In genomic region chr8:126667086-126667720, GRCm38 (mm10) we compare ENCODE assay signal across 8 mouse cellular contexts.
A peak's percentile ranks its signal among the peaks of the same experiment; 100 is the strongest.
DNase-seq lines count a peak whose midpoint lies in the region; ATAC-seq and TF ChIP-seq lines count a peak whose summit lies in the region.

No protein-coding gene starts in this region.

- no peak for TF ChIP-seq POLR2A in bone marrow macrophage, adult 2 months (IDR thresholded peaks at IDR 0.05; ENCODE audit: borderline replicate concordance, low read depth, low read length)

- H3K36me3 ChIP-seq in forebrain, embryonic 13.5 days (ENCODE audit: poor library complexity, severe bottlenecking), result no peaks in the 10 kb centered on the region
- H3K36me3 ChIP-seq in limb, embryonic 15.5 days, result no peaks in the 10 kb centered on the region
- H3K36me3 ChIP-seq in stomach, embryonic 15.5 days, result no peaks in the 10 kb centered on the region

- H3K9me3 ChIP-seq in forebrain, embryonic 13.5 days (replicated peaks), result no peaks in the 10 kb centered on the region
- no peaks in the 10 kb centered on the region for H3K9me3 ChIP-seq in limb, embryonic 15.5 days
- H3K9me3 ChIP-seq in stomach, embryonic 15.5 days, result no peaks in the 10 kb centered on the region

- peak overlapping the region; percentile 53 for H3K4me2 ChIP-seq in forebrain, embryonic 13.5 days
- H3K4me2 ChIP-seq in limb, embryonic 15.5 days, result peak overlapping the region; percentile 26
- H3K4me2 ChIP-seq in stomach, embryonic 15.5 days, result peak overlapping the region; percentile 47

- peak; percentile 22 for ATAC-seq in forebrain, embryonic 13.5 days
- no peak; the same call in 1 of the 2 replicates for ATAC-seq in limb, embryonic 15.5 days (ENCODE audit: insufficient number of reproducible peaks, low FRiP score, low TSS enrichment, low read depth)
- no peak; the same call in 1 of the 2 replicates for ATAC-seq in stomach, embryonic 15.5 days (ENCODE audit: insufficient read depth, low FRiP score, low read depth)

- 30% methylated on average over 12 of the region's 12 CpGs for WGBS in forebrain, embryonic 13.5 days
- 20% methylated on average over 12 of the region's 12 CpGs for WGBS in limb, embryonic 15.5 days
- WGBS in stomach, embryonic 15.5 days, result 52% methylated on average over 12 of the region's 12 CpGs

- intact Hi-C loops in left cerebral cortex, adult 2 months (cut with DNase I), result loop anchor here (2.0 kb wide), 4 partner anchors 82 to 168 kb away; no protein-coding TSS in a partner anchor

- TF ChIP-seq CTCF in left cerebral cortex, adult 2 months (IDR thresholded peaks at IDR 0.05), result no peak
- TF ChIP-seq CTCF in bone marrow macrophage, adult 2 months (IDR thresholded peaks at IDR 0.05; ENCODE audit: low read depth, low read length), result no peak

- peak overlapping the region; percentile 94 for H3K27ac ChIP-seq in left cerebral cortex, adult 2 months
- peak overlapping the region; percentile 86 for H3K27ac ChIP-seq in bone marrow macrophage, adult 2 months (ENCODE audit: insufficient read depth, low read depth, low read length)
- peak overlapping the region; percentile 99 for H3K27ac ChIP-seq in forebrain, embryonic 13.5 days
- peak overlapping the region; percentile 99 for H3K27ac ChIP-seq in limb, embryonic 15.5 days
- H3K27ac ChIP-seq in stomach, embryonic 15.5 days, result peak overlapping the region; percentile 97

- H3K27me3 ChIP-seq in forebrain, embryonic 13.5 days, result no peaks in the 10 kb centered on the region
- no peaks in the 10 kb centered on the region for H3K27me3 ChIP-seq in limb, embryonic 15.5 days
- no peaks in the 10 kb centered on the region for H3K27me3 ChIP-seq in stomach, embryonic 15.5 days (replicated peaks)

- no peak overlapping the region for H3K4me3 ChIP-seq in left cerebral cortex, adult 2 months
- H3K4me3 ChIP-seq in bone marrow macrophage, adult 2 months (ENCODE audit: insufficient read depth, low read length), result 0 out of 2 replicates have a peak overlapping the region, but pooled peaks have one; percentile 1
- H3K4me3 ChIP-seq in forebrain, embryonic 13.5 days, result no peak overlapping the region
- no peak overlapping the region for H3K4me3 ChIP-seq in limb, embryonic 15.5 days
- H3K4me3 ChIP-seq in stomach, embryonic 15.5 days (replicated peaks), result no peak overlapping the region

- DNase-seq in left cerebral cortex, adult 2 months (ENCODE audit: extremely low spot score in 1 of 2, low spot score in 2 of 2), result no peak
- DNase-seq in left cerebral cortex, adult 8-10 months (ENCODE audit: low spot score in 2 of 2), result no peak
- no peak for DNase-seq in spleen, adult 18-20 months
- no peak for DNase-seq in natural killer cell, adult 2 months (ENCODE audit: low spot score in 2 of 2)

- H3K4me1 ChIP-seq in bone marrow macrophage, adult 2 months (ENCODE audit: control insufficient read depth, insufficient read depth, low read length), result peaks cover 43% of the 10 kb centered on the region
- peaks cover 75% of the 10 kb centered on the region for H3K4me1 ChIP-seq in forebrain, embryonic 13.5 days
- peaks cover 71% of the 10 kb centered on the region for H3K4me1 ChIP-seq in limb, embryonic 15.5 days
- peaks cover 58% of the 10 kb centered on the region for H3K4me1 ChIP-seq in stomach, embryonic 15.5 days

- peak overlapping the region; percentile 53 for H3K9ac ChIP-seq in forebrain, embryonic 13.5 days
- no peak overlapping the region for H3K9ac ChIP-seq in limb, embryonic 15.5 days
- no peak overlapping the region for H3K9ac ChIP-seq in stomach, embryonic 15.5 days
